Mouse (Mus musculus) kidney, embryonic 15.5 days (tissue): ENCODE measurements at regions not wholly inside any gene's neighbourhood (a gene's known extent, or its start where the extent isn't known, plus 50 kb on each side); places are given as distances from the start of the nearest gene placed in this dataset.

Experiments
- ATAC-seq: fragments of 200-750 bp; cut with Nextera tagmentation; replicated peaks from 2 replicates; pipeline ENCODE4 v1.8.0; 2017; ENCODE audit warnings: moderate TSS enrichment; ENCODE audit not compliant: low FRiP score
- H3K27ac ChIP-seq: fragments of 300-500 bp; sonication (generic); 2 replicates; pipeline ENCODE4 v1.5.1; 2015; ENCODE audit warnings: mild to moderate bottlenecking, inconsistent platforms
- H3K27me3 ChIP-seq: fragments of 300-500 bp; sonication (generic); 2 replicates; pipeline ENCODE4 v1.6.1; 2015; ENCODE audit warnings: inconsistent platforms
- H3K36me3 ChIP-seq: fragments of 300-500 bp; sonication (generic); 2 replicates; pipeline ENCODE4 v1.6.1; 2015; ENCODE audit warnings: inconsistent platforms
- H3K4me1 ChIP-seq: fragments of 300-500 bp; sonication (generic); 2 replicates; pipeline ENCODE4 v1.6.1; 2015; ENCODE audit warnings: inconsistent platforms
- H3K4me2 ChIP-seq: fragments of 300-500 bp; sonication (generic); 2 replicates; pipeline ENCODE4 v1.6.1; 2015; ENCODE audit warnings: moderate library complexity, mild to moderate bottlenecking, inconsistent platforms
- H3K4me3 ChIP-seq: fragments of 300-500 bp; sonication (generic); replicated peaks from 2 replicates; pipeline ENCODE4 v1.5.1; 2015; ENCODE audit warnings: mild to moderate bottlenecking, inconsistent platforms
- H3K9ac ChIP-seq: fragments of 300-500 bp; sonication (generic); 2 replicates; pipeline ENCODE4 v1.6.1; 2015; ENCODE audit warnings: mild to moderate bottlenecking, inconsistent platforms
- H3K9me3 ChIP-seq: fragments of 300-500 bp; sonication (generic); replicated peaks from 2 replicates; pipeline ENCODE4 v1.6.1; 2016; ENCODE audit warnings: inconsistent platforms
- WGBS: fragments of 180-500 bp; shearing (Covaris S2); methylation state at CpG from one replicate; pipeline ENCODE4 v1.1.7; 2015; ENCODE audit warnings: mixed read lengths; 5-methylcytosine and 5-hydroxymethylcytosine counted together

- H3K9me3 ChIP-seq = no peaks in the 10 kb centered on the region
- no peak overlapping the region for H3K27ac ChIP-seq
- H3K9ac ChIP-seq = no peak overlapping the region
- no peak overlapping the region for H3K4me3 ChIP-seq
- 91% methylated on average over 3 of the region's 3 CpGs for WGBS
- no peaks in the 10 kb centered on the region for H3K4me1 ChIP-seq
- no peak overlapping the region for H3K4me2 ChIP-seq
- no peaks in the 10 kb centered on the region for H3K36me3 ChIP-seq
- no peaks in the 10 kb centered on the region for H3K27me3 ChIP-seq
- ATAC-seq = no peak
These were observed 298.2 kb upstream of the Igbp1b start for GRCm38 (mm10) chr6:138956461-138957072.

DNA sequence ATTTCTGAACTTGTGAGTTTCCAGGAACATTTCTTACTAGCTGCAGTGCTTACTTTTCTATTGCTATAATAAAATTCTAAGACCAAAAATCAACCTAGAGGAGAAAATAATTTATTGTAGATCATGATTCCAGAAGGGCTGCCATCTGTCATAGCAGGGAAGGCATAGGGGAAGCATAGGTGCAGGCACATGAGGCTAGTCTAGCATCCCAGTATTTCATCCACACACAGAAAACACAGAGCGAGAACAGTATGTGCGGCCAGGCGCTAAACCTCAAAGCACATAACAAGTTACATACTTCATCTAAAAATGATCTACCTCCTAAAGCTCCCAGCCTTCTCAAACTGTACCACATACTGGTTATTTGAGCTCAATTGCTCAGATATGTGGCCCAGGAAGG, 292.5 kb upstream of the Igbp1b start:
- Histone ChIP-seq H3K27me3 (no peaks in the 10 kb centered on the region), H3K4me1 (no peaks in the 10 kb centered on the region), H3K4me3 (no peak overlapping the region), H3K4me2 (no peak overlapping the region), H3K36me3 (no peaks in the 10 kb centered on the region), H3K9me3 (no peaks in the 10 kb centered on the region), H3K9ac (no peak overlapping the region), H3K27ac (no peak overlapping the region)
- 96% methylated on average over 3 of the region's 3 CpGs for WGBS
- ATAC-seq = no peak

DNA sequence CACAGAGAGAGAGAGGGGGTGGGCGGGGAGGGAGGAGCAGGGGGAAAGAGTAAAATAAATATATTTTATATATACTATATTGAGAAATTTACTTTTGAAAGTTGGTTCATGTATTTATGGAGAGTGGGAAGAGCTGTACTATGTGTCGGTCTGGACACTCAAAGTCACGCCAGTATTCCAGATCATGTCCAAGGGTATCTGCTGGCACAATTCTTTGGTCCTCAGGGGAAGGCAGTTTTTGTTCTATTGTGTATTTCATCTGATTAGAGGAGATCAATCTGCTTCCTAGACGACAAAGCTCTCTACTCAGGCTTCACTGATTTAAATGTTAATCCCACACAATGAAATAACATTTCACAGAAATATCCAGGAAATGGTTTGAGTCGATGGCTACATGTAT, 288.3 kb upstream of the Igbp1b start:
- Histone ChIP-seq H3K36me3 (no peaks in the 10 kb centered on the region), H3K27ac (no peak overlapping the region), H3K9me3 (no peaks in the 10 kb centered on the region), H3K4me3 (no peak overlapping the region), H3K27me3 (no peaks in the 10 kb centered on the region), H3K4me1 (no peaks in the 10 kb centered on the region), H3K9ac (no peak overlapping the region), H3K4me2 (no peak overlapping the region)
- no peak for ATAC-seq
- 86% methylated on average over 5 of the region's 5 CpGs for WGBS

DNA sequence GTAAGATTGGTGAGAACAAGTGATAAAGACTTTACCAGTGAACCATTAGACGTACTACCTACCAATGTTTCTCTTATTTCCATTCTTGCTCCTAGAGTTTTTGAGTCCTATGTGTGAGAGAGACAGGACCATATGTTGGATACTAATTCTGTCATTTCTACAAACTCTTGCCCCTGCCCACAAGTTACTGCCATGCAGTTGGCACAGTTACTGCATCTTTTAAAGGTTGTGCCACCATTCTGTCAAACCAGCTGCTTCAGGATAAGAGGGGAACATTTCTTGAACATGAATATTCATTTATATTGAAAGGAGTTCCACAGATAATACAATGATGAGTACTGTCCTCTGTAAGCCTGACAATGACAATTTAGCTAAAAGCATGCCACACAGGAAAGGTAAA, 287.1 kb upstream of the Igbp1b start:
- WGBS = 93% methylated on average over 1 of the region's 1 CpGs

DNA sequence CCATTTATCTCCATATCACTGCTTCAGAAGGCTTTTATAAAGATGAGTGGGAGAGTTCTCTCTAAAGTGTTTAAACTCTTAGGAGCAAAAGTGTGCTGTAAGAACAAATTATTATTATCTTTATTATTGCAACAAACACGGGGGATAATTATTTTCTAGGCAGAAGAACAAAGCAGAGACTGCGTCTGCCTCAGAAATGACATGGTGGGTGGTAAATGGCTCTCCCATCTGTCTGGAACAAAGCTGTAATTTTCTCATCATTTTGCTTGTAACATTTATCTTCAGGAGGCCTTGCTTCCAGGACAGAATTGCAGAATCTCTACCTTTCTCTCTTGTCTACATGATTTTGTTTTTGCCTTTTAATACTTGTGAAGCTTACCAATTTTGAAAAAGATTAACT, 261.8 kb upstream of the Igbp1b start:
- no peaks in the 10 kb centered on the region for H3K9me3 ChIP-seq
- H3K9ac ChIP-seq = no peak overlapping the region
- H3K4me2 ChIP-seq = no peak overlapping the region
- H3K27me3 ChIP-seq = no peaks in the 10 kb centered on the region
- no peaks in the 10 kb centered on the region for H3K4me1 ChIP-seq
- WGBS = 71% methylated on average over 2 of the region's 2 CpGs
- H3K27ac ChIP-seq = no peak overlapping the region
- ATAC-seq = no peak
- no peaks in the 10 kb centered on the region for H3K36me3 ChIP-seq
- no peak overlapping the region for H3K4me3 ChIP-seq

More for the DNA sequence above, 287.1 kb upstream of the Igbp1b start:
- H3K27me3 ChIP-seq = no peaks in the 10 kb centered on the region
- no peak overlapping the region for H3K4me2 ChIP-seq
- H3K4me3 ChIP-seq = no peak overlapping the region
- H3K36me3 ChIP-seq = no peaks in the 10 kb centered on the region
- ATAC-seq = no peak
- no peak overlapping the region for H3K9ac ChIP-seq
- H3K4me1 ChIP-seq = no peaks in the 10 kb centered on the region
- H3K9me3 ChIP-seq = no peaks in the 10 kb centered on the region
- H3K27ac ChIP-seq = no peak overlapping the region

GRCm38 (mm10) chr6:138919531-138919930, 261.2 kb upstream of the Igbp1b start:
- ATAC-seq = peak; percentile 67; the same call in 1 of the 2 replicates
- 78% methylated on average over 4 of the region's 4 CpGs for WGBS

DNA sequence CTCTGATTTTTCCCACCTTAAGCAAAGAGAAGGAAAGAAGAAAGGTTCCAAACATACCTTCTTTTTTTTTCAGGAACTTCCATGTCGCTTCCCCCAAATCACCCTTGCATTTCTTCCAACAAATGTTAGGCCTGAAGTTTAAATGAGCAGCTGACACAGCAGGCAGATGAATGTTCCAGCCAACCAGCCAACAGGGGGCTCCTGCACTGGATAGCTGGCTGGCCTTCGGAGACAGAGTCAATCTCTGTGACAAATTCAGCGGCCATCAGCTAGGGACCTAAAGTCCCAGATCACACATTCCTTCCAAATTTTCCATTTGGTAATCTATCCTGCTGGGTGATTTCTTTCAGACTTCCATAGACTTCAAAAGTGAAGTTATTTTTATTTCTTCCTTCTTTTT, 256.6 kb upstream of the Igbp1b start:
- no peak overlapping the region for H3K9ac ChIP-seq
- no peaks in the 10 kb centered on the region for H3K4me1 ChIP-seq
- no peak overlapping the region for H3K4me3 ChIP-seq
- no peaks in the 10 kb centered on the region for H3K9me3 ChIP-seq
- 55% methylated on average over 3 of the region's 3 CpGs for WGBS
- H3K27me3 ChIP-seq = no peaks in the 10 kb centered on the region
- no peaks in the 10 kb centered on the region for H3K36me3 ChIP-seq
- no peak for ATAC-seq
- no peak overlapping the region for H3K4me2 ChIP-seq
- no peak overlapping the region for H3K27ac ChIP-seq

More at GRCm38 (mm10) chr6:138919531-138919930, 261.2 kb upstream of the Igbp1b start:
- H3K9ac ChIP-seq = no peak overlapping the region
- no peak overlapping the region for H3K4me2 ChIP-seq
- no peaks in the 10 kb centered on the region for H3K4me1 ChIP-seq
- no peak overlapping the region for H3K27ac ChIP-seq
- H3K9me3 ChIP-seq = no peaks in the 10 kb centered on the region
- H3K27me3 ChIP-seq = no peaks in the 10 kb centered on the region
- H3K4me3 ChIP-seq = no peak overlapping the region
- no peaks in the 10 kb centered on the region for H3K36me3 ChIP-seq

- Histone ChIP-seq H3K9ac (no peak overlapping the region), H3K27ac (no peak overlapping the region), H3K4me2 (no peak overlapping the region), H3K4me3 (no peak overlapping the region), H3K9me3 (no peaks in the 10 kb centered on the region), H3K27me3 (no peaks in the 10 kb centered on the region), H3K4me1 (no peaks in the 10 kb centered on the region), H3K36me3 (no peaks in the 10 kb centered on the region)
- no peak for ATAC-seq
- 68% methylated on average over 12 of the region's 12 CpGs for WGBS
These were observed 215.3 kb upstream of the Igbp1b start for GRCm38 (mm10) chr6:138873610-138874009.

DNA sequence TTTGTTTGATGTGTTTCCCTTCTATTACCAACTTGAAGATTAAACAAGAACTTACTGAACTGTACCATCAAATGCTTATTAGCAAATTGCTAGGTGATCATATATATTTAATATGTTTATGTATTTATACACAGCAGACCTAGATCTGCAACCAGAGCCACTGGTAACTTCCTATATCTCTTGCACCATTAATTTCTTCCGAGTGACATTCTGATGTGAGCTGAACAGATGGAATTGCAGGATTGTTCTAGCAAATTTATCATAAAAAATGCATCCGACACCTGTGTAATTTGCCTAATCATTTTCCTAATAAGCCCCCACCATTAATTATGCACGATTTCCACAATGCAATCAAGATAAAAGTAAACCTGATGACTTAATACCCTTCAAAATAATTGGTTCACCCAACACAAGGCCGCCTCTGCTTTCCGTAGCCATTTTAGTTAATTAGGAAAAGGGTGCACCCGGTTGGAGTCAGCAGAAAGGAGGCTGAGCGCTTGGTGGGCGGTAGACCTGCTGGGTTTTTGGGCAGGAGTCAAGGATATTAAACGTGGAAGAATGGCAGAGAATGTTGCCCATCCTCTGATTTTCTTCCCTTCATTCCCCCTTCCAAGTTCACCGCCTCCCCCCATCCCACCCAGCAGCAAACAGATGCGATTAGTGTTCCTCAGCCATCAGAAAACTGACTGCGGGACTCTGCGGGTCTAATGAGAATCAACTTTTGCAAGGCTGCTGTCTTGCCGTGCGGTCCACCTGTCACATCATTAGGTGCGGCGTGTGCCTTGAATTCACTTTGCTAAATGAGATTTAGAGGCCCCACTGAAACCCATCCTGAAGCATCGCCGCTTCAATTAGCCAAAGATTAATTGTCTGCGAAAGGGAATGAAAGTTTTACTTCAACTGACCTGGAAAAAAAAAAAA, 214.4 kb upstream of the Igbp1b start:
- WGBS = 63% methylated on average over 20 of the region's 20 CpGs
- Histone ChIP-seq H3K9ac (no peak overlapping the region), H3K36me3 (no peaks in the 10 kb centered on the region), H3K9me3 (no peaks in the 10 kb centered on the region), H3K27ac (no peak overlapping the region), H3K4me2 (no peak overlapping the region), H3K4me3 (no peak overlapping the region), H3K4me1 (no peaks in the 10 kb centered on the region), H3K27me3 (no peaks in the 10 kb centered on the region)
- ATAC-seq = no peak

GRCm38 (mm10) chr6:138838043-138838442, 179.7 kb upstream of the Igbp1b start:
- WGBS = 88% methylated on average over 8 of the region's 8 CpGs
- H3K36me3 ChIP-seq = no peaks in the 10 kb centered on the region
- H3K9ac ChIP-seq = no peak overlapping the region
- no peaks in the 10 kb centered on the region for H3K9me3 ChIP-seq
- no peak overlapping the region for H3K4me3 ChIP-seq
- H3K4me1 ChIP-seq = no peaks in the 10 kb centered on the region
- no peak for ATAC-seq
- H3K27ac ChIP-seq = no peak overlapping the region
- no peak overlapping the region for H3K4me2 ChIP-seq
- H3K27me3 ChIP-seq = no peaks in the 10 kb centered on the region

DNA sequence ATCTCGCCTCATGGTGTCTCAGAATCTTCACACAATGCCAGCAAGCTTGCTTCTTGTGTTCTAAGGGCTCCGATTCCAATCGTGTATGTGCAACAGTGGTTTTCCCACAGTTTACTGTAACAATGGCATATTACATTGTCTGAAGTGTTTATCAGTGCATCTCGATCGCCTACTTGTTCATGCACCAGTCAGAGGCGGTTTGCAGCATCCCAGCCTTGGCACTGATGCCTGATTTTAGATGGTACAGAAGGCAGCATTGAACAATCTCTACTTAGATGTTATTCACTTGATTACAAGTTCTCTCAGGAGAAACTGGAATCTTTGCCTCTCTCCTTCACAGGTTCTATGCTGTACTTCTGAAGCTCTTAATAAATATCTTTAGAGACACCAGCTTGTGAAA, 176.5 kb upstream of the Igbp1b start:
- H3K9me3 ChIP-seq = no peaks in the 10 kb centered on the region
- no peaks in the 10 kb centered on the region for H3K4me1 ChIP-seq
- H3K27me3 ChIP-seq = no peaks in the 10 kb centered on the region
- no peak overlapping the region for H3K9ac ChIP-seq
- 93% methylated on average over 6 of the region's 6 CpGs for WGBS
- H3K4me2 ChIP-seq = no peak overlapping the region
- no peaks in the 10 kb centered on the region for H3K36me3 ChIP-seq
- no peak overlapping the region for H3K4me3 ChIP-seq
- no peak for ATAC-seq
- no peak overlapping the region for H3K27ac ChIP-seq

GRCm38 (mm10) chr6:138801835-138802234, 143.5 kb upstream of the Igbp1b start:
- no peak overlapping the region for H3K9ac ChIP-seq
- no peaks in the 10 kb centered on the region for H3K36me3 ChIP-seq
- no peaks in the 10 kb centered on the region for H3K27me3 ChIP-seq
- no peaks in the 10 kb centered on the region for H3K9me3 ChIP-seq
- no peak overlapping the region for H3K4me2 ChIP-seq
- ATAC-seq = no peak
- no peak overlapping the region for H3K27ac ChIP-seq
- H3K4me1 ChIP-seq = no peaks in the 10 kb centered on the region
- WGBS = 81% methylated on average over 4 of the region's 4 CpGs
- no peak overlapping the region for H3K4me3 ChIP-seq
